Mouse (Mus musculus) left cerebral cortex, adult 8-10 months (tissue): ENCODE results near the gene Ndufs7. TPM values are rescaled to one million over a fixed set of nuclear protein-coding genes. Genes with fewer than 3 reads are reported as not detected.
A peak's percentile ranks its signal among the peaks of the same experiment; 100 is the strongest.
"Not testable (repeated sequence)": the region's sequence is repeated elsewhere in the genome, so short reads cannot be mapped to it uniquely, and the experiment has no call there.

Experiments
- DNase-seq, 2 experiments: peaks; one replicate each; pipeline ENCODE4 v3.0.0; 2022; ENCODE audit warnings: low spot score in 2 of 2
- total RNA-seq, 4 experiments: library from RNA; stranded (reverse); gene quantifications; 2 replicates each; pipeline ENCODE4 v1.2.4; 2022

The Ndufs7 gene
- total RNA-seq, 4 experiments from 2014 or later = 214 to 225 (median 218) TPM

DNA sequence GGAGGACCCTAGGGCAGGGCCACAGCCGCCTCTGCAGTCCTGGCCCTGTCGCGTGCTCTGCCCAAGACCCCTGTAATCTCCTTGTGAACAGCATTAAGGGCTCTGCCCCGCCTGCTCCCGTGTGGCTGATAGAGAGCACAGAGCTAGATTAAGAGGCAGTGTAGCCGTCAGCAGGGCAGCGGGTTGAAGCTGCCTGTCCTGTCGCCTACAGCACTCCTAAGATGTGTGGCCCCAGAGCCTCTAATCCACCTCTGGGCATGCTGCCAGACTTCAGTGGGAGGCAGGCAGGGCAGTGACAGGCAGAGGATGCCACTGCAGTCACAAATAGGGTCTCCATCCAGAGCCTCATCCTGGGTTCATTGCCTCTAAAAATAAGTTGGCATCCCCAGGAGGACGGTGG, 6.8 kb upstream of the Ndufs7 start:
- no peak for DNase-seq

DNA sequence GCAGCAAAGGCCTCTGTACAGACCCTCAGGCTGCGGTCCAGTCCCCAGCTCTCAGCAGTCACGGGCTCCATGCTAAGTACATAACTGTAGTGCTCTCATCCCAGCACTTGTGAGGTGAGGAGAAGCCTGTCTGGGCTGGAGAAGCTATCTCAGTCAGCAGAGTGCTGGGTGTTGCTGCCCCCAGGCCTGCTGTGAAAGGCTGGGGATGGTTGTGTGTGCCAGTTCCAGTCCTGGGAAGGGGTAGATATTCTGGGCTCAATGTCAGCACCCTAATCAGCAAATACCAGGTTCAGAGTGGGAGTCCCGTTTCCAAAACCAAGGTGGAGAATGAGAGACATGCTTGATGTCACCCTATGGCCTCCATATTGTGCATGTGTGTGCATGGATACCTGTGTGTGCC, 6.3 kb upstream of the Ndufs7 start:
- DNase-seq = no peak

- no peak for DNase-seq
Observed at GRCm38 (mm10) chr10:80244791-80245399, 4.0 kb upstream of the Ndufs7 start.

GRCm38 (mm10) chr10:80245600-80245999, 3.3 kb upstream of the Ndufs7 start:
- no peak for DNase-seq

GRCm38 (mm10) chr10:80247849-80248248, 1.1 kb upstream of the Ndufs7 start:
- DNase-seq = no peak

DNA sequence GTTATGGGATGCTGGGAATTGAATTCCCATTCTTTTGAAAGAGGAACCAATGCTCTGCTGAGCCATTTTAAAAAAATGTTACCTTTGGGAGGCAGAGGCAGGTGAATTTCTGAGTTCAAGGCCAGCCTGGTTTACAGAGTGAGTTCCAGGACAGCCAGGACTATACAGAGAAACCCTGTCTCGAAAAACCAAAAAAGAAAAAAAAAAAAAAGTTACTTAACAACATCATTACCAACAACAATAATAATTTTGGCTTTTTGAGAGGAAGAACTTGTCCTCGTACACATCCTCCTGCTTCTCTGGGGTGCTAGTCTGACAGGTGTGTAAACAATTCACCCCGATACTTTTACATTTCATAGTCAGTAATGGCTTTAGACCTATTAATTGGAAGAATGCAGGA, 484 bp upstream of the Ndufs7 start:
- not testable (repeated sequence) for DNase-seq

GRCm38 (mm10) chr10:80250059-80250458, 1.1 kb downstream of the Ndufs7 start:
- no peak for DNase-seq

DNA sequence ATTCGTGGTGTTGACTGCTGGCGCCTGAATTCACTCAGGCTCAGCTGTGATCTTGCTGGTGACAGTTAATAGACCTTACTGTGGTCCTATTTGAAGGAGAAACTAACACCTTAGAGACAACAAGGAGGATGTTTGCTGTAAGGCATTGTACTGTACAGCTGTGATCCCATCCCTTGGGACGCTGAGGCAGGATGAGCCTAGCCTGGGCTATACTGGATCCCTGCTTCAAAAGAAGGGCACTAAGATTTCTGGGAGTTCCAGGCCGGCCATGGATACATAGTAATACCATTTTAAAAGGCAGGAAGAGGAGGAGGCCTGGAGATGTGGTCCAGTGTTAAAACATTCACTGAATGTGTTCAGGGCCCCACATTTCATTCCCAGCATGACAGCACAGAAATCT, 1.7 kb downstream of the Ndufs7 start:
- no peak for DNase-seq

GRCm38 (mm10) chr10:80252011-80252410, 3.1 kb downstream of the Ndufs7 start:
- no peak for DNase-seq

GRCm38 (mm10) chr10:80252493-80253274, 3.8 kb downstream of the Ndufs7 start:
- DNase-seq = no peak

DNA sequence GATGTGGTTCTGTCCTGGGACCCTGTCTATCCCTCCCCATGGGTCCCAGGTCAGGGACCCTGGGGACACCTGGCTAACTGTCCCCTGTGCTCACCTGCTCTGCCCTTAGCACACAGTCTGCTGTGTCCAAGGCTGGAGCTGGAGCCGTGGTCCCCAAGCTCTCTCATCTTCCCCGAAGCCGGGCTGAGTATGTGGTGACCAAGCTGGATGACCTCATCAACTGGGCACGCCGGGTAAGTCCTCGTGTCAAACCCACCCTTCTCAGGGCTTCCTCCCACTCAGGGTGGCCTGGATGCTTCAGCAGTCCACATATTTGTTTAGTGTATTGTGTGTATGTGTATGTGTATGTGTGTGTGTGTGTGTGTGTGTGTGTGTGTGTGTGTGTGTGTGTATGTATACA, 4.6 kb downstream of the Ndufs7 start:
- no peak for DNase-seq

GRCm38 (mm10) chr10:80254331-80255297, 5.7 kb downstream of the Ndufs7 start:
- no peak for DNase-seq

- no peak for DNase-seq
Observed at GRCm38 (mm10) chr10:80255881-80256535, 7.1 kb downstream of the Ndufs7 start.

DNA sequence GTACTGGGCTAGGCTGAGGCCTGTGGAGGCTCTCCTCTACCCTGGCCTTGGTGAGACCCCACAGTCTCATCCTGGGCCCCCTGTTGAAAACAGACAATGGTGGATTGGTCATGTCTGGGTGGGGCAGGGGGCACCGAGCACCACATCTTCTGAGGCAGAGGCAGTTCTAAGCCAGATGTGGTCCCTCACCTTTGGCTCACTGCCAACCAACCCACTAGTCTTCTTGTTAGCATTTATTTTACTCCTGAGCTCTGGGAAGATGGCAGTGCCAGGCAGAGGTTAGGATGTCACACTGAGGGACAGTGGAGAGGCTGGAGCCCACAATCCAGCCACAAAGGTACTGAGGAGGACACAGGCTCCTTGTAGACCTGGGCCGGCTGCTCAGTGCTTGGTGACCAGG, 9.0 kb downstream of the Ndufs7 start:
- no peak for DNase-seq

GRCm38 (mm10) chr10:80258752-80259462, 10.0 kb downstream of the Ndufs7 start:
- no peak for DNase-seq

GRCm38 (mm10) chr10:80259463-80259805, 10.5 kb downstream of the Ndufs7 start:
- DNase-seq = no peak

DNA sequence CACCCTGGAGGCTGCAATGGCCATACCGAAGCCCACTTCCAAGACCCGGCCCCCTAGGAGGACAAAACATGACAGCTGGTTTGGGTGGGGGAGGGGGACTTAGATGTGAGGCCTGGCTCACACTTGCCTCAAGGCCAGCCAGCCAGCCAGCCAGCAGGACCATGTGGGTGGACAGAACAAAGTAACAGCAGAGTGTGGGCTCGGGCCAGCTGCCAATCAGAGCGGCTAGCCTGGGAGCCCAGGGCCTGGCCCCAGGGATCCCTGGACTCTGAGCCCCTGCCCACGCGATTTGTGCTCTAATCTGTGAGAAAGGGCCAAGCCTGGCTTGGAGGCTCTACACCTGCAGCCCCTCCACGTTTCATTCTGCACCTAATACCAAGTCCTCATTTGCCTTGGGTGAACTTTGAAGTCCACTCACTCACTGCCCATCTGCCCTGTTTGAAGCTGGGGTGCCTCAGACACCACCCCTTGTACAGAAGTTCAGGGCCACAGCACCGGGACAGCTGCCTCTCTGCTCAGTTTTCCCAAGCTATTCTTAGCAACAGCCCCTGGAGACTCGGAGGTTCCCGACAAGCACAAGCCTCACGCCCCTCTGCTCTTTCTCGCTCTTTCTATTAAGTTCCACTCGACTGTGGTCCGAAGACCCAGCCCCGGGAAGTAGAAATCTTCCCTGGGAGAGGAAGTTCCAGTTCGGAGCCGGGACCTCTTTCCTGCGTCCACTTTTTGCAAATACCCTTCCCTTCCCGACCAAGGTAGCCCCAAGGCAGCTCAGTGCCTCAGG, 11.1 kb downstream of the Ndufs7 start:
- peak; percentile 50 to 83 for DNase-seq

- peak; percentile 79 to 90 for DNase-seq
Observed at GRCm38 (mm10) chr10:80260642-80261584, 12.0 kb downstream of the Ndufs7 start, which contains the start of the genes Gamt and Dazap1. Gene Gamt, minus strand, starts transcription at chr10:80261012. Gene Dazap1, plus strand, starts transcription at chr10:80261486.

DNA sequence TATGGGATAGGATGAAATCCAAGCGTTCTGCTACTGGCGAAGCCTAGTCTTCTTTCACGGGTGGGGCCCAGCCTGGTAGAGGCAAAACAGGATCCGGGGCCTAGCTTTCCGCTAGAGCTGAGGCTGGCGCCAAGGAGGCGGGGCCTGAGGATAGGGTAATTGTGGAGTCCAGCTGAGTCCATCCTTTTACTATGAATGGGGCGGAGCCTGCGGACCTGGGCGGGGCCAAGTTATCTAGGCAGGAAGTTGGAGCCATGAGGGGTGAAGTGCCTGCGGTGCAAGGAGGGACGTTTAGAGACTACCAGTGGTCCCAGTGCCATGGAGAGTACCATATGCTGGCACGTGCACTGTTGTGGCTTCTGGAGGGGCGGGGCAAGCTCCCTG, 12.7 kb downstream of the Ndufs7 start:
- peak; percentile 78 to 91 for DNase-seq
